Mouse (Mus musculus): ENCODE results near the gene Rhpn2. TPM values are rescaled to one million over a fixed set of nuclear protein-coding genes. Genes with fewer than 3 reads are reported as not detected.

The Rhpn2 gene
- total RNA-seq, 1 experiment from 2014 or later, result 1.9 TPM

Other genes starting within 250 kb of the Rhpn2 start
- gene Cebpa, start 214.9 kb upstream of the Rhpn2 start, total RNA-seq (2017), result 6.4 and 8.3 TPM in 2 replicates
- gene Slc7a10, start 147.8 kb upstream of the Rhpn2 start, total RNA-seq (2017), result not detected in 2 replicates
- gene Lrp3, start 118.7 kb upstream of the Rhpn2 start, total RNA-seq (2017), result not detected in 2 replicates
- 14.1 and 14.9 TPM in 2 replicates for gene Gpatch1, start 15.7 kb upstream of the Rhpn2 start, total RNA-seq (2017)
- 11.2 and 14.1 TPM in 2 replicates for gene Faap24, start 62.7 kb downstream of the Rhpn2 start, total RNA-seq (2017)
- 48.5 and 51.8 TPM in 2 replicates for gene Cep89, start 62.9 kb downstream of the Rhpn2 start, total RNA-seq (2017)
- not detected in 2 replicates for gene Slc7a9, start 114.6 kb downstream of the Rhpn2 start, total RNA-seq (2017)
- not detected in 2 replicates for gene Tdrd12, start 203.6 kb downstream of the Rhpn2 start, total RNA-seq (2017)
- gene Nudt19, start 222.1 kb downstream of the Rhpn2 start, total RNA-seq (2017), result 6.1 and 6.4 TPM in 2 replicates